Mouse (Mus musculus): Measurements from ENCODE around the gene Ppp1ca.
A peak's percentile ranks its signal among the peaks of the same experiment; 100 is the strongest.

Gene Ppp1ca

DNA sequence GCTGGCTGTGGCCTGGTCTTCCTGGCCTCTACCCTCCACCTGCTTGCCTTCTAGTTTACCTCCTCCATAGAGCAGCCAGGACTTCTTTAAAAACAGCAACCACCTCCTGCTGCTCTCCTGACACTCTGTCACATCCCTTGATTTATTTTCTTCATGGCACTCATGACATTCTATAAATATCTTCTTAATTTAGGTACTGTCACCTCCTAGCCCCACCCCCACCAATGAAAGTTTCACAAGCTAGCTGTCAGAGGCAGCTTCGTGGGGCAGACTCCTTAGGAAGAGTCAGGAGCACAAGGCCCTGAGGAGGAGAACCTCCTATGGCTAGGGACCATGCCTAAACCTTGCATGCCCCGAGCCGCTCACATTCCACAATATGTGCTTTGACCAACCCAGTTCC lies 4.6 kb upstream of the Ppp1ca start:
- DNase-seq, result peak; percentile 17

DNA sequence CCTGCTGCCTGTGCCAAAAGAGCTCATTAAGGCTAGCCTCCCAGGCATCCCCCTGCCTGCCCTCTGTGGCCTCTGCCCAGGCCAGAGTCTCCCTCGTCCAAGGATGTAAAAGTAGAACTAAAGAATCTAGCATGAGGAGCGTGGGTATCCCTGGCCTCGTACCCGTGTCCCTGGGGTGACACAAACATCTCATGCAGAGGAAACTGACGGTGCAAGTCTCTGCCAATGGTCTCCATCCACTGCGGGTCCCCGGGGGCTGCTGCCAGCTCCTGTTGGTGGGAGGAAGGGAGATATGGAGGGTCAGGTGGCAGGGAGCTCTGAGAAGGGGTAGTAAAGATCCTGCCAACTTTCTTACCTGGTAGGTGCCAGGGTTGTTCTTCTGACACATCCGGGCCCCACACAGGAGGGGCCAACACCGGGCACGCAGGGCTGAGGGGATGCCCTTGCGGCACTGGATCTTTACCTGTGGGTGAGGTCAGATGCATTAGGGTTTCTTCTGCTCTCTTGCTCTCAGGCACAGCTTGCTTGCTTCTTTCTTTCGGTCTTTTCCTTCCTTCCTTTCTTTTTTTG lies 2.7 kb upstream of the Ppp1ca start:
- peak; percentile 43 for DNase-seq

- peak; percentile 87 for DNase-seq
Measured at GRCm38 (mm10) chr19:4190831-4191334, 982 bp upstream of the Ppp1ca start, which contains the start of gene Tbc1d10c. Gene Tbc1d10c, minus strand, starts transcription at chr19:4191284.

DNA sequence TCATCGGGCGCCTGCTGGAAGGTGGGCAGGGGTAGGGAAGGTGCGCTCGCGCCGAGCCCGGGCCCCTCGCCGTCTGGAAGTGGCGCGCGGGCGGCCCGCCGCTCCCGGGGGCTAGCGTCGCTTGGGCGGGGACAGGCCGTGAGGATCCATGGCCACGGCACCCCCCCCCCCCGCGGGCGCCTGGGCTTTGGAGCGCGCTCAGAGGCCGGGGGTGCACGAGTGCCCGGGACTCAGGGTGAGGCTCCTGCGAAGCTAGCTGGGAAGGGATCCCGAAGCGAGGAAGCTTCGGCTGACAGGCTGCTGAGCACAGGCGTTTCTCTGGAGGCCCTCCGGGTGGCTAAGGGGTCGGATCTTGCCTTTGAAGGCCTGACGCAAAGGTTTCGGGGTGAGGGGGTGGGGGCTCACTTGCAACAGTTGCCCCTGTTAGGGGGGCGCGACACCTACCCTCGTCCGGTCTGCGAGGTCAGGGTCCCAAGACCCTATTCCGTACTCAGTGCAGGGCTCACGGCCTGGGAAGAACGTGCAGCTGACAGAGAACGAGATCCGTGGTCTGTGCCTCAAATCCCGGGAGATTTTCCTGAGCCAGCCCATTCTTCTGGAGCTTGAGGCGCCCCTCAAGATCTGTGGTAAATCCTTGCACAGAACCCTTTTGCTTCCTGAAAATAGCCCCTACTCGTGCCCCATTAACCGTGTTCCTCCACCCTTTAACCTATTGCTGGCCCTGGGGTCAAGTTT lies 553 bp downstream of the Ppp1ca start:
- DNase-seq, result no peak

DNA sequence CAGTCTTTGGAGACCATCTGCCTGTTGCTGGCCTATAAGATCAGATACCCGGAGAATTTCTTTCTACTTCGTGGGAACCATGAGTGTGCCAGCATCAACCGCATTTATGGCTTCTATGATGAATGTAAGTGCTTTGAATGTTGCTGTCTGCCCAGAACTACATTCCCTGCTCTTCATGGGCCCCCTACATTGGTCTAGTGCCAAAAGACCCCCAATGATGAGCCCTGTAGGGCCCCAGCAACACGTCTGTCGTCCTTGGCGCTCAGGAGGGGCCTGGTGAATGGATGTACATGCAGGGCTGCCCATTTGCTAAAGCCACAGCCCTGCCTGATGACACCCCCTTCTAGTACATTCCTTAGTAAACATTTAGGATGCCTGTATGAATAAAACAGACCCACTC lies 1.3 kb downstream of the Ppp1ca start:
- no peak for DNase-seq

DNA sequence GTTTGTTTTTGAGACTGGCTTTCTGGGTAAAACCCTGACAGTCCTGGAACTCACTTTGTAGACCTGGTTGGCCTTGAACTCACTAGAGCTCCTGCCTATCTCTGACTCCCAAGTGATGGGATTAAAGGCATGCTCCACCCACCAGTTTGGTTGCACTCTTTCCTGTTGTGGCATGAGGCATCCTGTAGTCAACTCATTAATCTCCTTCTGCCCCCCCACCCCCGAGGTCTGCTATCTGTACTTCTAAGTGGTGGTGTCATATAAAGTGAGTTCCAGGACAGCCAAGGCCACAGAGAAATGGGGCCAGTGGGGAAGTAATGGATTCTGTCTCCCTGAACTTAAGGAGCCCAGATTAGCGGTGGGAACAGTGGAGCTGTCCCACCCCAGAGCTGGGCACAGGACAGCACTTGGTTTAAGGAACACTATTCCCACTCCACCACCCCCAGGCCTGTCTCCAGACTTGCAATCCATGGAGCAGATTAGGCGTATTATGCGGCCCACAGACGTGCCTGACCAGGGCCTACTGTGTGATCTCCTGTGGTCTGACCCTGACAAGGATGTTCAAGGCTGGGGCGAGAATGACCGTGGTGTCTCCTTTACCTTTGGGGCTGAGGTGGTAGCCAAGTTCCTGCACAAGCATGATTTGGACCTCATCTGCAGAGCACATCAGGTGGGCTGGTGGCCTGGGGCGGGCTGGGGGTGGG lies 2.3 kb downstream of the Ppp1ca start:
- no peak for DNase-seq

- DNase-seq, result no peak
Measured at GRCm38 (mm10) chr19:4194776-4195650, 3.1 kb downstream of the Ppp1ca start.

GRCm38 (mm10) chr19:4196048-4196447 lies 4.2 kb downstream of the Ppp1ca start:
- no peak for DNase-seq

DNA sequence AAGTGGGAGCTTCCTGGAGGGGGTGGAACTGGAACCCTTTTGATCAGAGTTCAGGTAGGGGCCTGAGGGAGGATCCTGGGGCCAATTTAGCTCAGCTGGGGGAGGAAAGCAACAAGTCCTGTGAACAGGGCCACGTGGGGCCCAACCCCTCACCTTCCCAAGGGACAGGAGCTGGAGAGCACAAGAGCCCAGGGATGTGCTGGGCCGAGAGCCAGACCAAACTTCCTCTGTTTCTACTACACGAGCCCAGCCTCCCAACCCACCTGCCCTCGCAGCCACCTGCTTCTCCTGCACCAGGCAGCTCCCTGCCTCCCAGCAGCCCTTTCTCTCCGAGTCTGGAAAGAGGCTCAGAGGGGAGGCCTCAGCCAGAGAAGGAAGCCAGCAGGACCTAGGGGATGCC lies 4.7 kb downstream of the Ppp1ca start:
- DNase-seq, result no peak

GRCm38 (mm10) chr19:4197180-4197579 lies 5.3 kb downstream of the Ppp1ca start:
- DNase-seq, result no peak

DNA sequence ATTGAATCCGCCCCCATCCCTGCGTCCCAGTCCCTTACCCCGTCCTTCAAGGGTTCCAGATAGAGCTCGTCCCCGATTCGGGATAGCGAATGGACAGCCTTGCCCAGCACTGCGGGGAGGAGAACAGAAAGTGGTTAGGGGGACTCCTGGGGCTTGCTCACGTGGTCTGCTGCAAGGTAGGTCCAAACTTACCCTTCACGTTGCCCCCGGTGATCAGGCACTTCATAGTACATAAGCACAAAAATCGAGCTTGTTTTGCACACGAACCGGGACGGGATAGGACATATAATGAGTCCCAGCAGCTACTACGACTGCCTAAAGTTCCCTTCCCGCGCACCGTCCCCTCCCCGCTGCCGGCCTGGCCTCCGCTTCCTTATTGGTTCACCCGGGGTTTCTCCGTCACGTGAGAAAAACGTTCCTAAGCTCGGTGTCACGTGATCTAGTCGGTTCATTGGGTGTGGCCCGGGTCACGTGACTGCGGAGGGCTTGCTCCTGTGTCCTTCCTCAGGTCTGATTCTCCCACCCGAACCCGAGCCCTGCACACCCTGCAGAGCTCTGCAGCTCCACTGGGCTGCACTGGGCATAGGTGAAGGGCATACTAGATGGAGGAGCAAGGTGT lies 9.5 kb downstream of the Ppp1ca start, which contains the start of gene Rad9a:
TSS of gene Rad9a (minus strand) at position 372 of the 619 bp plus-strand sequence.
- DNase-seq, result peak; percentile 97

- DNase-seq, result peak; percentile 45
Measured at GRCm38 (mm10) chr19:4202149-4202548, 10.3 kb downstream of the Ppp1ca start.

DNA sequence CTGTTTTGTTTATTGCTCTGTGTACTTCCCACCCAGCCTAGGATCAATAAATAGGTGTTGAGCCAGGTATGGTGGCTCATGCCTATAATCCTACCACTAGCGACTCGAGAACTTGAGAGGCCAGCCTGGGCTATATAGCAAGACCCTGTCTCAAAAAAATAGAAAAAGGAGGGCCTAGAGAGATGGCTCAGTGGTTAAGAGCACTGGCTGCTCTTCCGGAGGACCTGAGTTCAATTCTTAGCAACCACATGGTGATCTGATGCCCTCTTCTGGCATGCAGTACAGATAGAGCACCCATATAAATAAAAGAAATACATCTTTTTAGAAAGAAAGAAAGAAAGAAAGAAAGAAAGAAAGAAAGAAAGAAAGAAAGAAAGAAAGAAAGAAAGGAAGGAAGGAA lies 11.3 kb downstream of the Ppp1ca start:
- DNase-seq, result peak; percentile 36

- DNase-seq, result peak; percentile 47
Measured at GRCm38 (mm10) chr19:4203604-4204326, 11.9 kb downstream of the Ppp1ca start.

DNA sequence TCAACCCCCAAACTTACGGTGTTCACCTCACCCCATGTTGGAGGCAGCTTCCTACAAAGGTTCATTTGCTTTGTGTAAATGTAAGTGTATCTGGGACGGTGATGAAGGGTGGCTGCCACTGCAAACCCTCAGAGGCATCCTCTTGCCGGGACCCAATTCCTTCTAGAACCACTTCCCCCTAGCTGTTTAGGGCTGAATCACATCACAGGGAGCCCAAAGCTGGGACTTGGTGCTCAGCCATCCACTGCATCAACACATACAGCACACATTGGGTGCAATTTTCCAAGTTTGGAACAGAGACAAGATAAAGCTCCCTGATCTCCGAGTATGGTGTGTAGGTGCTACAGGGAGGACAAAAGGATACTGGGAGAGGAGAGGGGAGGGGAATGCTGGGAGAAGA lies 13.0 kb downstream of the Ppp1ca start:
- no peak for DNase-seq

GRCm38 (mm10) chr19:4206971-4207370 lies 15.1 kb downstream of the Ppp1ca start:
- DNase-seq, result peak; percentile 67

DNA sequence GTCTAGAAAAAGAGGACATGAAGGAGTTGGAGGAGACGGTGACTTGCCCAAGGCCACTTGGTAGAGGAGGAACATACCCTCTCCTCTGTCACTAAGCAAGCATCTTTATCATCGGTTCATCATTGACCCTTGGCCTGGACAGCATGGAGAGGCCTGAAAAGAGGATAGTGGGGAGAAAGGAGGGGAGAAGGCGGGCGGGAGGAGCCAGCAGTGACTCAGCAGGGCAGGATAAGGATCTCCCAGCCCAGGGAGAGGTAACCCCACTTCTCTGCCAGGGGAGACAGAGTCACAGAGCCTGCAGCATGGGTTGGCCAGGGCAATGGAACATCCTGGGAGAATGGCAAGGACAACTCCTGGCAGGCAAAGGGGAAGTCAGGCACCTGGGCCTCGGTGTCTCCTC lies 16.7 kb downstream of the Ppp1ca start:
- no peak for DNase-seq

- DNase-seq, result no peak
Measured at GRCm38 (mm10) chr19:4211891-4212588, 20.2 kb downstream of the Ppp1ca start.

DNA sequence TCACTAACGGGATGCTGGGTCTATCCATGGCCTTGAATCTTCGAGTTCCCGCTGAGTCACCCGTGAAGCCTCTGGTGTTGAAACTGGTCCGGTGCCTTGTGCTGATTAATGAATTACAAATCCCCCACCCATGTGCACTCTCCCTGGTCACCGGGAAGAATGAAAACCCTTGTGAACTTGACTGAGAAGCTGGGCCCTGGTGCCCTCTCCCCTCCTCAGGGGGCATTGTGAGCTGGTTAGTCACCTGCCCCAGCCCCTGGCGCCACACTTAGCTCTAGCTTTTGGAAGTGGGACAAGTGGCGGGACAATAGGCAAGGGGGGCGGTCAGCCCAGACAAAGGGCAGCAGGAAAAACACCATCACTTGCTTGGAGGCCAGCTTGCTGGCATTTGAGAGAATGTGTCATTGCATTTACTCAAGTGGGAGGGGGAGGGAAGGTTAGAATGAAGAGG lies 21.7 kb downstream of the Ppp1ca start:
- DNase-seq, result peak; percentile 17

- peak; percentile 70 for DNase-seq
Measured at GRCm38 (mm10) chr19:4214071-4214770, 22.4 kb downstream of the Ppp1ca start, which contains the start of the genes Clcf1 and AC109138.7. Gene Clcf1, plus strand, starts transcription at chr19:4214238. Gene AC109138.7, plus strand, starts transcription at chr19:4214357.

All from thymus, postnatal 4 days (tissue).